Mouse (Mus musculus): ENCODE data around the gene Jak2.

Jak2 gene

GRCm38 (mm10) chr19:29253728-29254127, 2.1 kb downstream of the Jak2 start:
- DNase-seq, result peak; percentile 83

- DNase-seq, result no peak
Measured at GRCm38 (mm10) chr19:29254671-29255070, 3.0 kb downstream of the Jak2 start.

- no peak for DNase-seq
Measured at GRCm38 (mm10) chr19:29255327-29256027, 3.8 kb downstream of the Jak2 start.

GRCm38 (mm10) chr19:29261638-29262037, 10.0 kb downstream of the Jak2 start:
- no peak for DNase-seq

GRCm38 (mm10) chr19:29263492-29263891, 11.9 kb downstream of the Jak2 start:
- DNase-seq, result no peak

GRCm38 (mm10) chr19:29265538-29265937, 13.9 kb downstream of the Jak2 start:
- DNase-seq, result peak; percentile 73

GRCm38 (mm10) chr19:29267075-29267868, 15.6 kb downstream of the Jak2 start:
- DNase-seq, result no peak

- no peak for DNase-seq
Measured at GRCm38 (mm10) chr19:29268788-29269321, 17.2 kb downstream of the Jak2 start.

- DNase-seq, result no peak
Measured at GRCm38 (mm10) chr19:29270226-29270625, 18.6 kb downstream of the Jak2 start.

GRCm38 (mm10) chr19:29271147-29271578, 19.5 kb downstream of the Jak2 start:
- DNase-seq, result peak; percentile 81

- no peak for DNase-seq
Measured at GRCm38 (mm10) chr19:29272011-29272809, 20.6 kb downstream of the Jak2 start.

GRCm38 (mm10) chr19:29276414-29276813, 24.8 kb downstream of the Jak2 start:
- no peak for DNase-seq

- DNase-seq, result no peak
Measured at GRCm38 (mm10) chr19:29278944-29279587, 27.4 kb downstream of the Jak2 start.

- no peak for DNase-seq
Measured at GRCm38 (mm10) chr19:29285451-29285869, 33.8 kb downstream of the Jak2 start.

- DNase-seq, result no peak
Measured at GRCm38 (mm10) chr19:29287863-29288262, 36.2 kb downstream of the Jak2 start.

GRCm38 (mm10) chr19:29291532-29291931, 39.9 kb downstream of the Jak2 start:
- no peak for DNase-seq

GRCm38 (mm10) chr19:29292546-29292945, 40.9 kb downstream of the Jak2 start:
- DNase-seq, result no peak

- no peak for DNase-seq
Measured at GRCm38 (mm10) chr19:29294756-29295155, 43.1 kb downstream of the Jak2 start.

- DNase-seq, result no peak
Measured at GRCm38 (mm10) chr19:29296166-29296565, 44.5 kb downstream of the Jak2 start.

GRCm38 (mm10) chr19:29297366-29297765, 45.7 kb downstream of the Jak2 start:
- DNase-seq, result no peak

- no peak for DNase-seq
Measured at GRCm38 (mm10) chr19:29300919-29301318, 49.3 kb downstream of the Jak2 start.

GRCm38 (mm10) chr19:29302119-29302518, 50.5 kb downstream of the Jak2 start:
- DNase-seq, result no peak

GRCm38 (mm10) chr19:29308832-29309231, 57.2 kb downstream of the Jak2 start:
- DNase-seq, result no peak
